Mouse (Mus musculus): ENCODE results near the gene Tent2.

Gene Tent2

GRCm38 (mm10) chr13:93143819-93144283 lies 48.3 kb downstream of the Tent2 start:
- CTCF ChIA-PET: interaction anchor here (0.6 to 0.7 kb wide), 2 partner anchors 88 to 156 kb away, joined by 3 read pairs; no protein-coding TSS in a partner anchor

GRCm38 (mm10) chr13:93141184-93141583 lies 51.0 kb downstream of the Tent2 start:
- CTCF ChIA-PET: no interaction called here

GRCm38 (mm10) chr13:93138059-93138458 lies 54.1 kb downstream of the Tent2 start:
- CTCF ChIA-PET: no interaction called here

- CTCF ChIA-PET: no interaction called here
These were observed 55.1 kb downstream of the Tent2 start for GRCm38 (mm10) chr13:93137098-93137497.

GRCm38 (mm10) chr13:93136251-93136650 lies 55.9 kb downstream of the Tent2 start:
- CTCF ChIA-PET: interaction anchor here (0.6 kb wide), 1 partner anchor 192 kb away, joined by 16 read pairs; no protein-coding TSS in a partner anchor

- CTCF ChIA-PET: no interaction called here
These were observed 56.7 kb downstream of the Tent2 start for GRCm38 (mm10) chr13:93135501-93135900.

GRCm38 (mm10) chr13:93130674-93131073 lies 61.5 kb downstream of the Tent2 start:
- CTCF ChIA-PET: no interaction called here

- CTCF ChIA-PET: no interaction called here
These were observed 63.2 kb downstream of the Tent2 start for GRCm38 (mm10) chr13:93128961-93129360.

GRCm38 (mm10) chr13:93128111-93128860 lies 63.9 kb downstream of the Tent2 start:
- CTCF ChIA-PET: no interaction called here

GRCm38 (mm10) chr13:93122321-93122720 lies 69.9 kb downstream of the Tent2 start:
- CTCF ChIA-PET: no interaction called here

- CTCF ChIA-PET: no interaction called here
These were observed 74.9 kb downstream of the Tent2 start for GRCm38 (mm10) chr13:93117241-93117640.

- CTCF ChIA-PET: interaction anchor here (0.6 kb wide), 1 partner anchor 76 kb away, joined by 9 read pairs; no protein-coding TSS in a partner anchor
These were observed 89.7 kb downstream of the Tent2 start for GRCm38 (mm10) chr13:93102340-93103090.

GRCm38 (mm10) chr13:93098596-93098995 lies 93.6 kb downstream of the Tent2 start:
- CTCF ChIA-PET: no interaction called here

GRCm38 (mm10) chr13:93096643-93097042 lies 95.5 kb downstream of the Tent2 start:
- CTCF ChIA-PET: no interaction called here

All from spleen, embryonic (tissue).